Mouse (Mus musculus) 416B (cell line): ENCODE measurements around the gene Sec61a1.

Source experiments
- DNase-seq: peaks from one replicate; pipeline ENCODE4 v3.0.0; 2011; ENCODE audit warnings: low read depth

The Sec61a1 gene

DNA sequence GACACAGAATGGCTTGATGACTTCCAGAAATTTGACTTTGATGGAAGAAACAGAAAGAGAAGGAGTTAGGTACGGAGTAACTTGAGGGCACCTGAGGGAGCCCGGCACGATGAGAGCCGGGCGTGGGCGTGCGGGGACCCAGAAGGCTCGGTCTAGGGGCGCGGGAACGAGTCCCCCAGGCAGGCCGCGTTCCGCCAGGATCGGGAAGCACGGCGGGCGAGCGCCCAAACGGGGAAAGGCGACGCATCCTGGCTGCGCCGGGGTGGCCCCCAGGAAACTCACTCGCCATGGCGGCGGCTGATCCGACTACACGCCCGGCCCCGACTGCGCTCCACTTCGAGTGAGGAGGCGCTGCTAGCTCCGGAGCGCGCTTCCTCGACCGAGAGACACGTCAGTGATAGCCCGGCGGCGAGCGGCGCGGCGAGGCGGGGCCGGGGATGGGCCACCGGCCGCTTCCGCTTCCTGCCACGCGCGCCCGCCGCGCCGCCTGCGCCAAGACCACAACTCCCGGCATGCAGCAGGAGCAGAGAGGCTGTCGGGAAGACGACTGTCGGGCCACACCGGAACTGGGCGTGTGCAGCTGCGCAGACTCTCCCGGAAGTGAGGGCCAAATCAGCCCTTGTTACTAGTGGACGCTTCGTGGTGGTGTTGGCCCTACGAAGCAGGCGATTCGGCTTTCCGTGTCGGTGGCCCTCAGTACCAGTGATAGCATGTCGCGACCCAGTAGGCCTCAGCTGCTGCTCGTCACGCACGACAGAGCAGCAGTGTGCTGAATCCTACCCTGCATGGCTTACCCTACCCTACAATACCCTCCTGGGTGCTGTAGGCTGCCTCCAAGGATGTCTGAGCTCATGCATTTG lies at the start of gene Sec61a1:
Gene Sec61a1 (minus strand): TSS at position 502 of the 860 bp plus-strand sequence.
- DNase-seq, result peak; percentile 97

DNA sequence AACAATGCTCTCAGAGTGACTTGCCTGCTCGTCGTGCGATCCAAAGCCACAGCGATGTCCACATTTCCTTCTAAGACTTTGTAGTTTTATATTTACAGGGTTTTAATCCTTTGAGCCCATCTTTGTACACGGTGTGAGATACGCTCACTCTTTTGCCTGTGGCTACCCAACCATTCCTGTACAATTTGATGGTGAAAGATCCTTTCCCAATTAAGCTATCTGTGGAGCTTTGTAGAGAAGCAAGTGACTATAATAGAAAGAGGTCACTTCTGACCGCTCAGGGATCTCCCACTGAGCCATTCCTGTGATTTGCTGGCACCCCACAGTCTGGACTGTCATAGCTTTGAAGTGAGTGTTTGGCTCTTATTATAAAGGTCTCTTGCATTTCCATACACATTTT lies 48.0 kb upstream of the Sec61a1 start:
- DNase-seq, result no peak

DNA sequence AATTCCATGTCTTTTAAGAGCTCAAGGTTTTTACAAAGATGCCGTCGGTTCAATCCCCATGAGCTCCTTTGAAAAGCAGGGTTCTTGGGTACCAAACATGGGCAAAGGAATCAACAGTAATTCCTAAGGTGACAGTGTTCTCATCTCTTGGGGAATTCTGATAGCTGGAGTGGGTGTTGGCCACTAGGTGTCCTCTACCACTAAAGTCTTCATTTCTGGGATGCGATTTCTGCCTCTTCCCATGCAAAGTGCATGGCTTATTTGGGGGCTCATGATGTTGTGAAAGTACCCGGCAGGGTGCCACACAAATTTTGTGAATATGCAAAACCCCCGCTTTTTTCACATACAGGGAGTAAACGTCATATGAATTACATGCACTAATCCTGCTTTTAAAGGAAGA lies 46.3 kb upstream of the Sec61a1 start:
- DNase-seq, result peak; percentile 32

DNA sequence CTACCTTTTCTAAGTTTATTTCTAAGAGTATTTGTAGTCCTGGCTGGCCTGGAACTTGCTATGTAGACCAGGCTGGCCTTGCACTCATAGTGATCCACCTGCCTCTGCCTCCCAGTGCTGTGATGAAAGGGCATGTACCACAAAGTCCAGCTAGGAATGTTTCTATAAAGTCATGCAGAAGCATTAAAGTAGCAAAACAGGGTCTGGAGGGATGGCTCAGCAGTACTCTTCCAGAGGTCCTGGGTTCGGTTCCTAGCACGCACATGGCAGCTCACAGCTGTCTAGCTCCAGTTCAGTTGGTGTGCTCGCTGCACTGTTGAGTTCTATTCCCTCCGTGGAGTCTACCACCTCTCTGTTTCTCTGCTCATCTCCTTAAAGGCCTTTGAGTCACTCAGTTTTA lies 41.5 kb upstream of the Sec61a1 start:
- no peak for DNase-seq

DNA sequence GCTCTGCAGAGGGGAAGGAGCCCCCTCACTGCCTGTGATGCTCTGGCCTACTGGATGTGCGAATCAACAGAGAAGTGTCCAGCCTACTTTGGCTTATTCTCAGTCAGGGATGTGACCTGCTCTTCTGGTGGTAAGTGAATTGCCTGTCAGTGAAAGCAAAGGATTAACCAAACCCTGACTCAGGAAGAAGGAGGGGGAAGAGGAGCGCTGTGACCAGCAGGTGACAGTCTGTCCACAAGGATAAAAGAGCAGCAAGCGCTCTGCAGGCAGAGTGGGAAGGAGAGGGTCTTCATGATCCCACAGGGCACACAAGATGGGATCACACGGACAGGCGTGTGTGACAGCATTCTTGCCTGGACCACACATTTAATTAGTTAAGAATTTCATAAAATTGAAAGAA lies 41.0 kb upstream of the Sec61a1 start:
- DNase-seq, result no peak

DNA sequence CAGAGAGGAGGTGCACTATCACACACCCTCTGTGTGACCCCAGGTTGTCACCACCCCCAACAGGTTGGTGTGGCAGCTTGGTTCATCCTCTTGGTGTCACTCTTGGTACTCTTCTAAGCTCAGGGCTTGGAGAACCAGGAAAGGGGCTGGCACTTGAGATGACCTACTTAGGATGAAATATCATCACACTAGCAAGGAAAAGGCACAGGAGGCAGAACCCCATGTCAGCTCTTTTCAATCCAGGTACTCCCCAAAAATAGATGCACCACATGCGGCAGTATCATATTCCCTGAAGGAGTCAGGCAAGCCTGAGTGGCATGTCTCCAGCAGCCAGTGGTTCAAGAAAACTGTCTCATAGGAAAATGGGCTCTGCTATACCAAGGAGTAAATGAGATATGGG lies 39.4 kb upstream of the Sec61a1 start:
- peak; percentile 50 for DNase-seq

DNA sequence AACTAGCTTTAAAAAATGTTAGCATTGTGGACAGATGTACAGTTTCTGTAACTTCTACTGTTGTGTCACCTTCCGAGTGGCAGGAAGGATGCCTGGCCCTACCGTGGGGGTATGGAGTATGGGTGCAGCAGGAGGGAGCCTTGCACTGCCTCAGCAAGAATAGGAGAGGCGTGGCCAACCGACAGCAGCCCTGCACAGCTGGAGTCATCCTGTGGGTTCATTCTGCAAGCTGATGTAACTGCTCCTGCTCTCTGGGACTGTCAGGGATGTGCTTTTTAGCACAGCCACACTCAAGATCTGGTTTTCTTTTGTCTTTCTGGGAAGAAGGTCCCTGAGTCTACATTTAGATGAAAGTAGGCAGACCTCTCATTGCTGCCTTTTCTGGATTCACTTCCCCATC lies 38.8 kb upstream of the Sec61a1 start:
- peak; percentile 48 for DNase-seq

DNA sequence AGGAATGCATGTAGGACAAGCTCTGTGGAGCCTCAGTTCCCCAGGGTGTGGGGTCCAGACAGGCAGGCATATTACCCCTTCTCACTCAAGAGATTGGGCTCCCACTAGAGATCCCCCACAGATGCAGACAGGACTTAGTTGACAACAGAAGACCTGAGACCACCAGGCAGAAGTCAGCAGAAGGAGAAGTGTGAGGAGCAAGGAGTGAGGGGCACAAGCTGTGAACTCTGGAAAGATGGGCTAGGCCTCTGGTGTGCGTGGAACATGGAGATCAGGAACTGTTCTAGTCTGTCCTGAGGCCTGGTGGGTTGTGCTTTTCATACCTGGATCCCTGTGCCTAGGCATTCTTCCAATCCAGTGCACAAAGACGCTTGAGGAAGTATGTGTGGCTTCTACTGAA lies 31.2 kb upstream of the Sec61a1 start:
- no peak for DNase-seq

DNA sequence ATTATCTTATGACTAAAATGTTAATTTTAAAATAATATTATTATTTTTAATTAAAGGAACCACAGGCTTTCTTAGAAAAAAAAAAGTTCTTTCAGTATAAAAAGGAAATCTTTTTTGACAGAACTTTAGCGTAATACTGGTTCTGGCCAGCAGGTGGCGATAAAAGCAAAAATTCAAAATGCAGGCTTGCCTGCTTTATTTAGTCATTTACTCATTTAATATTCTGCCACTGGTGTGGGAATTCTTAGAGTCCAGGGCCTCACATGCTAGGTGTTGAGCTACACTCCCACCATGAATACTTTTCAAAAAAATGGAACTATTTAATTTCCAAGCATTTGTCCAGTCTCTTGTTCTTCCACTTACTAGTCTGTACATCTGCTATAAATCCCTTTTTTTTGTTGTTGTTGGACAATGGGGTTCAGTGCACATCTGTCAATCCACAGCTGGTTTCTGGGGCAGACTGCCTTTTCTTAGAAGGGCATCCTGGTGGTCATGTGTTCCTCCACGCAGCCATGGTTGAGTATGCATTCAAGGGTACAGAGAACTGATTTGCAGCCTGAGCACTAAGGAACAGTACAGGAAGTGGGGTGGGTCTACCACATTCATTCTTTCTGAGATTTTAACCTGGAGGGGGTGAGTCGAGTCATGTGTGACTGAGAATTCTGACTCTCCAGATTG lies 30.6 kb upstream of the Sec61a1 start:
- peak; percentile 70 for DNase-seq

DNA sequence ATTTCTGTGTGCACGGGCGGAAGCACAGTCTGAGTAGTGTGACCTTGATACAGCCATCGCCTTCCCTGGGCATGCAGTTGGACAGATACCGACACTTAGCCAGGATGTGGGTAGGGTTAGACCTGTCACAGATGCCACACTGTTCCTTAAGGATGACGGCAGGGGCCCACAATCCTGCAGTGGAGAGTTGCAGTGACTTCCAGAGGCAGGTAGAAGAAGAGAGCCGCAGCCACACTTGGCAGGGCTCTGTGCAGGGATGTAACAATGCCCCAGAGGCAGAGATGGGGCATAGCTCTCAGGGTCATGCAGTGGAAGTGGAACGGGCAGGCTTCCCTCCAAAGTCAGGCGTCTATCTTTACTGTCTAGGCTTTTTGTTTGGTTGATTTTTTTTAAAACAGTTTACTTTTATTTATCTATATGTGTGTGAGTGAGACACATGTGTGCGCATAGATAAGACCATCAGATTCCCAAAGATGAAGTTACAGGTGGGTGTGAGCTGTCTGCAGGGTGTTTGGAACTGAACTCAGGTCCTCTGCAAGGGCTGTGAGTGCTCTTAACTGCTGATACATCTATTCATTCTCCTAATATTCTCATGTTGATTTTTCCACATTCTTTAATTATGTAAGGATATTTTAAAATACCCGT lies 29.8 kb upstream of the Sec61a1 start:
- peak; percentile 72 for DNase-seq

DNA sequence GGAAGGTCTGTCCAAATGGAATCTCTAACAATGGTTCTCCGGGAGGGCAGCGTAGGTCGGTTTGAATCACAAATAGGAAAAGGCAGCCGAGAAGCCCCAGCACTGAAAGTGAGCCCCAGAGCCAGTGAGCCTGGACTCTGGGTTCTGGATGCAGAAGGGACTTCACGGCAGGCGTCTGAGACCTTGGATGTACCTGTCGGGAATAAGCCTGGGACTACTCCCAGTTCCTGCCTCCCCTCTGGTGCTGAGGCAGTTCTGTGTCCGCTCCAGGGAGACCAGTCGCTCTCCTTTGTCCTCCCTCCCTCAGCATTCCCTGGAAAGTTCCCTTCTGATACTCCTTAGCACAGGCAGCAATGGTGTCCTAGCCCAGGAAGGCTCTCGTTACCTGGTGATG lies 26.7 kb upstream of the Sec61a1 start:
- no peak for DNase-seq

DNA sequence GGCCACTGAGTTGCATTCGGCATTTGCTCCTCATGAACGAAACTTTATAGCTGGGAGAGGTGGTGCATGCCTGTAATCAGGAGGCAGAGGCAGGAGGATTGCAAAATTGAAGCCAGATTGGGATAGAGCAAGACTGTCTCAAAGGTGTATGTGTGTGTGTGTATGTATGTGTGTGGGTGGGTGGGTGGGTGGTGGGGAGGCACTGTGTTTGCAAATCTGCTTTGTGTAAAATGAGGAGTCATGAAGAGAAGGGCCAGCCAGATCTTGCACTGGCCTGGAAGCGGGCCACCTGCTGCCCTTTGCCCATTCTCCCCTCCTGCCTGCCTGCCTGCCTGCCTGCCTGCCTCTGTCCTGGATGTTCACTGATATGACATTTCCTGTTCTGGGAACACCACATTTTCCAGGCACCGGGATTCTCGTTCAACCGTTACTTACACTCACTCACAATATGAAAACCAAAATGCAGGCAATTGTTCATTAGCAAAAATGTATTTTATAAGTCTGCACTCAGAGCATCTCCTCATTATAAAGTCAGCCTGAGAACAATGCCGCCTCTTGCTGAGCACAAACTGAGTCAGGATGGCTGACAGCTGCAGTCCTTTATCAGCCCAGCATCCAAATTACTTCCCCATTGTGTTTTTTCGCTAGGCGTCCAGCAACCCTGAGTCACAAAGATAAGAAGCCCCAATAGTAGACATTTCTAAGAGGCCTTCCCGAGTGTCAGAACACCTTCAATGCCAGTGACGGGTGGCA lies 26.1 kb upstream of the Sec61a1 start:
- peak; percentile 73 for DNase-seq

DNA sequence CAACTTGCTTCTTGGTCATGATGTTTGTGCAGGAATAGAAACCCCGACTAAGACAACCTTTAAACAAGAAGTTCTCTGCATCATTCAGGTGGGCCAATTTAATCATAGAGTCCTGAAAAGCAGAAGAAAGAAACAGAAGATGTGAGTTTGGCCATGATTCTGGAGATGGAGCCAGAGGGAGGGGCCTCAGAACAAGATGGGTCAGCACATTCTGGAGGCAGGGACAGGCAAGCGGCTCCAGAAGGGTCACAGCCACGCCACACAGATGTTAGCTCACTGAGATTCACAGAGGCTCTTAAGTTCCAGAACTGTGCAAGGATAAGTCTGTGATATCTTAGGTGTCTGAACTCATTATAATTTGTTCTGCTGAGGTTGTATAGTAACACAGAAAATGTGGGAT lies 25.5 kb upstream of the Sec61a1 start:
- DNase-seq, result no peak

DNA sequence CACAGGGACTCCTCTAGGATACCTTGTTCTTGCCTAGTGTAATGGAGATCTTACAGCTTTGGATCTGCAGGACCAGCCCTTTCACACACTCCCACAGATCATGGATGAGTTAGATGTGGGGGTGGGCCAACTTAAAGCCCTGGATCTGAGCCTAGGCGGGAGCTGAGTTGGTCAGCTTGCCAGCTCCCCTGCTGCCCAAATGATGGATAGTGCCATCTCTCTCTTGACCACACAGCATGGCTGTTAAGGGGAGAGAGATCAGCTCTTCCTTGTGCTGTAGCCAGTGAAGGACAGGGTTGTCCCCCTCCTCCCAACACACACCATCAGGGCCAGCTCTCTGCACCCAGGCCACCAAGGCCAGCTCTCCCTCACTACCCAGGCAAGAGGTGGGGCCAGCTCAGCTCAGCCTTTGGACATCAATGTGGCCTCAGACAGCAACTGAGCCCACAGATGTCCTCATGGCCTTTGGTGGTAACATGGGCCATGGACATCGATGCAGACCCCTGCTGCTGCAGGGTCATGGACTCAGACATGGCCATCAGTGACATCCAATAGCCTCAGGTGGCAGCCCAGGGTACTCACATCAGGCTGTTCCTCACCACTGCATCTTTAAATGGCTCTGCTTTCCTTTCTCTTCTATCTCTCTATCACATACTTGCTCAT lies 21.5 kb upstream of the Sec61a1 start:
- DNase-seq, result no peak

DNA sequence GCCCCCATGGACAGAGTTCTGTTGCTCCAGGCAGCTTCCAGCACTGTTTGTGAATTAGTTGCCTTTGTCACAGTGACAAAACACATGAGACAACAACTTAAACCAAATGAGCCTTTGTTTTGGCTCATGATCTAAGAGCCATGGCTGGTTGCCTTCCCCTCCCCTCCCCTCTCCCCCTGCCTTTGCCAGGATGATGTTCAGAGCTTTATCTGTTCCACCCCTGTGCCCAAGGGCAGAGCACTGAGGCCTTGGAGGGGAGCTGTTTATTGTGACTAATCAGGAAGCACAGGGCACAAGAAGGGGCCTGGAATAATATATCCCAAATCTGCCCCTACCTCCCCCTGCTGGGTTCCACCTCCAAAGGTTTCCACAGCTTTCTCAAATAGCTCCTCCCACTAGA lies 11.6 kb upstream of the Sec61a1 start:
- DNase-seq, result no peak

DNA sequence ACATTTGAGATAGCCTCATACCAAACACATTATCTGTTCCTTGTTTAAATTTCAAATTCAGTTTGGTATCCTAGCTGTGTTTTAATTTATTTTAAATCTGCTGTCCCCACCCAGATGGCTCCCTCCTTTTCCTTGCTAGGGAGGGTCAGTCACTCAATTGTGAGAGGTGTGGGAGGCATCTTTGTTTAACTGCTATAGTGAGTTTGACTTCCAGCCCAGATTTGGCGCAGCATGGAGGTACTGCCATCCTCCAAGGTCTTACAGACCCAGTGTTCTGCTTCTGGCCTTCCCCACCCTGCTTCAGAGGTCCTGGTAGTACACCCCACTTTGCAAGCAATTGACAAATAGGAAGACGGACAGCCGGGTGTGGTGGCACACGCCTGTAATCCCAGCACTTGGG lies 5.4 kb upstream of the Sec61a1 start:
- no peak for DNase-seq

DNA sequence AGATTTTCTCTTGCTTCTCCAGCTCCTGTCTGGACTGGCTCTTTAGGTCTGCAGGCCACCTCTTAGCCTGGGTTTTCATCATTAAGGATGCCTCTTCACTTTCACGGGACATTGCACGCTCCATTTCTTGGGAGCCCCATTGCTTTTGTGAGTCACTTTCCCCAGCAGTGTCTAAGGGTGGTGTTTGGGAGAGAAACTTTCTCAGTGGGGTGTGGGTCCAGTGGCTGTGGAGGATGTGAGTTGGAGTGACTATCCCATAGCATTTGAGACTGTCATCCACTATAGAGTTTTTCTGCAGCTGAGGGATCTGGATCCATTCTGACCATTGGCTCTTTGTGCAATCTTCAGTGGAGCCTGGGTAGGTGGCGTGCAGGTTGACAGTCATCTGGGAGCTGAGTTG lies 4.7 kb upstream of the Sec61a1 start:
- no peak for DNase-seq

DNA sequence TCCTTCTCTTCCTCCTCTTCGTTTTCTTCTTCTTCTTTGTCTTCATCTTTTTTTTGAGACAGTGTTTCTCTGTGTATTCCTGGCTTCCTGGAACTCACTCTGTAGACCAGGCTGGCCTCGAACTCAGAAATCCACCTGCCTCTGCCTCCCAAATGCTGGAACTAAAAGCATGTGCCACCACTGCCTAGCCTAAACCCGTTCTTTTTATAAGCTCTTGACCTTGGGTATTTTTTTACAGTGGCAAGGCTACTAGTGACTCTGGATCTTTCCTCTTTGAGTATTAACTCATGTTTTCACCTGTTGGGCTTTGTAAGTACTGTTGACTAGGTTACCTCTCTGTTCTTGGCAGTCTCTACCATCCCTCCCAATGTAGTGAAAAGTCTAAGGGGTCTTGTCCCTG lies 4.3 kb upstream of the Sec61a1 start:
- DNase-seq, result peak; percentile 20

DNA sequence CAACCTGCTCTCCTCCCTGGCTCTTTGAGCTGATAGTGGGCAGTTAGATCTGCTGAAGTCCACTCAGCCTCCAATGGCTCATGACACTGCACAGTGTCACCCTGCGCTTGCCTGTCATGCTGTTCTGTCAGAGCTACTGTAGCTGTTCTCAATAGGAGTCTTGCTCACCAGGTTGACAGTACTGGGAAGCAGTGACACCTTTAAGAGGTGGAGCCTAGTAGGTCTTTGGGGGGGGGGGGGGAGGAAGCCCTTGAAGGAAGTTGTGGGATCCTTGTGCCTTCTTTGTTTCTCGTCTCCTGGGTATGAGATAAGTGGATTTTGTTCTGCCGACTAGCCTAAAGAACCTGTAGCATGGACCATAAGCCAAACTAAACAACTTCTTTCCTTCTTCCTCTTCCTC lies 3.9 kb upstream of the Sec61a1 start:
- peak; percentile 72 for DNase-seq

DNA sequence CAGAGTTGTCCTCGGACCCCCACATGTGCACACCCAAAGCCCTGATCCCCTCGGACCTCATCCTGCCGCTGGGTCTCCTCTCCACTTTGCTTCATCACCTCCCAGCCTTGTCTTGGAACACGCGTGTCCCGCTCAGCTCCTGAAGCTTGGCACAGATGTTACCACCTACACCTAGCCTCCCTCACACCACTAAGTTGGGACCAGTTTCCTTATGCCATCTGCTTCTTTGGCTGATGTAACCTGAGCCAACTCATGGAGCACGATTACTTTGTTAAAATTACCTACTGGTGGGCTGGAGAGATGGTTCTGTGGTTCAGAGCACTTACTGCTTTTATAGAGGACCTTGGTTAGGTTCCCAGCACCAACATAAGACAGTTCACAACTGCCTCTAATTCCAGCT lies 3.1 kb upstream of the Sec61a1 start:
- DNase-seq, result no peak

DNA sequence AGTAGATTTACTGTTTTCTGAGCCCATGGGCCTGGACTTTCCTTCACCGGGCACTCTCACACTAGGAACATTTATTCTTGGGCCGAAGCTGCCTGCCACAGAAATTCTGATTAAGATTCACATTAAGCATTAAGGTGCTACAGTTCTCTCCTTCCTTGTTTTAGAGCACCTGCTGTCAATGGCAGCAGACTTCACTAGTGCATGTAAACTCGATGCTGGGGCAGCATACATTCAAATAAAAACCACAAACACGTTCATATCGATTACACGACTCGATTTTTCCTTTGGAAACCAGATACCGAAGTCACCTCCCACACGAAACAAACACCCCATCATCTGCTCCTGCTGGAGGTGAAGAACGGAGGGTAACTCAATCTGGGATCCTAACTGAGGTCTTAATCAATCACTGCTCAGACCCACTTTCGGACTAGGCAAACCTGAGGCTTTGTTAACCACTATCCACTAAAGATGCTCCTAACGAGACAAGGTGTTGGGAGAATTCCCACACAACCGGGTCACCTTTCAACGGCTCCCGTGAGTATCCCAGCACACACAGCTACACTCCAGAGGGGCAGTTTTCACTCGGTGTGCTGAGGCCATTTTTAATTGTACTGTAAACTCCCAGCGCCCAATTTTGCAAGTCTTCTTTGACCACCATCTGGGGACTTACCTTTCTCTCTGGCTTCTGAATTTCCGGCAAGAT lies 853 bp downstream of the Sec61a1 start:
- DNase-seq, result peak; percentile 30
